Mouse (Mus musculus) forebrain, postnatal 0 days (tissue): ENCODE measurements at regions not wholly inside any gene's neighbourhood (a gene's known extent, or its start where the extent isn't known, plus 50 kb on each side); places are given as distances from the start of the nearest gene placed in this dataset.

ENCODE experiments used
- ATAC-seq: fragments of 200-750 bp; cut with Nextera tagmentation; 2 replicates; pipeline ENCODE4 v1.8.0; 2017; ENCODE audit warnings: mild to moderate bottlenecking, moderate library complexity
- DNase-seq: peaks from one replicate; pipeline ENCODE4 v3.0.0-alpha.2; 2015
- H3K27ac ChIP-seq: fragments of 300-500 bp; sonication (generic); 2 replicates; pipeline ENCODE4 v1.5.1; 2014; ENCODE audit warnings: low read depth, mild to moderate bottlenecking, antibody characterized with exemption, low read length, moderate library complexity, mixed read lengths
- H3K27me3 ChIP-seq: fragments of 300-500 bp; sonication (generic); 2 replicates; pipeline ENCODE4 v1.6.1; 2014; ENCODE audit warnings: mild to moderate bottlenecking, low read length, mixed read lengths; ENCODE audit not compliant: insufficient read depth
- H3K36me3 ChIP-seq: fragments of 300-500 bp; sonication (generic); 2 replicates; pipeline ENCODE4 v1.6.1; 2014; ENCODE audit warnings: mild to moderate bottlenecking, moderate library complexity; ENCODE audit not compliant: insufficient read depth
- H3K4me1 ChIP-seq: fragments of 300-500 bp; sonication (generic); 2 replicates; pipeline ENCODE4 v1.6.1; 2014; ENCODE audit warnings: antibody characterized with exemption; ENCODE audit not compliant: insufficient read depth
- H3K4me2 ChIP-seq: fragments of 300-500 bp; sonication (generic); 2 replicates; pipeline ENCODE4 v1.6.1; 2014; ENCODE audit warnings: low read depth, mild to moderate bottlenecking, moderate library complexity
- H3K4me3 ChIP-seq: fragments of 300-500 bp; sonication (generic); 2 replicates; pipeline ENCODE4 v1.5.1; 2014; ENCODE audit warnings: low read depth, low read length, mixed read lengths
- H3K9ac ChIP-seq: fragments of 300-500 bp; sonication (generic); 2 replicates; pipeline ENCODE4 v1.6.1; 2014; ENCODE audit warnings: mild to moderate bottlenecking
- H3K9me3 ChIP-seq: fragments of 300-500 bp; sonication (generic); 2 replicates; pipeline ENCODE4 v1.6.1; 2016; ENCODE audit warnings: low read length
- CTCF ChIP-seq: sonication (generic); IDR thresholded peaks from 2 replicates; pipeline ENCODE4 v1.5.1; 2016; ENCODE audit warnings: antibody characterized with exemption, control low read depth, low read depth
- WGBS: fragments of 180-500 bp; shearing (Covaris S2); extraction: QIAGEN DNeasy Blood & Tissue Kit; methylation state at CpG from one replicate; pipeline ENCODE4 v1.1.7; 2014; 5-methylcytosine and 5-hydroxymethylcytosine counted together

DNA sequence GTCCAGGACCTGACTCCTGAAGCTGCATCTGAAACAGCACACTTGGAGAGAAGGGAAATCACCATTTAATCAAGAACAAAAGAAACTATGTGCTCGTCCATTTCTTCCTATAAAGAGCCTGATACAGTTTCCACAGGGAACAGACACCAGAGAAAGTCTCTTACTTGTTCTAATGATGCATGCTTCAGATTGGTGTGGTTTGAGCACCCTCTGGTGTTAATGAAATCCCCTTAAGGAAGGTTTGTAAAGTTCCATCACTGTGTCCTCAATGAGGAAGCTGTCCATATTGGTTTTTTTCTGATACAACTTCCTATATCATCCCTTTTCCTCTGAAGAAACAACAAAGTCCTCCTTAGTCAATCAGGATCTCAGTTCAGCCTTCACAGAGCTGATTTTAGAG, 591.2 kb downstream of the Adam6a start:
- WGBS: 55% methylated on average over 1 of the region's 1 CpGs

DNA sequence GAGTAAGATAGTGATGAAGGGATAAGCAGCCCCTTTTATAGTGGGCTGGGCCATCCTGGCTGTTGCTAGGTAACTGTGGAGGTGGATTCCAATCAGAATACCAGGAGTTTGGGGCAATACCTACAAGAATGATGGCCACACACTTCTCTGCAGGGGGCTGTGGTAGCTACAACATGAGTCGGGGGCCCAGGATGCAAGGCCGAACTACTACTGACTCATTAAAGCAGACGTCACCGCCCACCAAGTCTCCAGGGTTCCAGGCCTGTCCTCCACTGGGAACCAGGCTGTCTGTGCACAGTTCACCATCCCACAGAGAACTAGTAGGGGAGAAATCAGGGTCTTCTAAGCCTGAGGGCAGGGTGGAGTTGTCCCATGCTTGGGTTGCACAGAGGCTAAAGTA, 605.1 kb downstream of the Adam6a start:
- peaks cover 33% of the 10 kb centered on the region for H3K9me3 ChIP-seq
- ATAC-seq (no peak), DNase-seq (no peak)
- H3K4me1 ChIP-seq: no peaks in the 10 kb centered on the region
- WGBS: 88% methylated on average over 4 of the region's 4 CpGs
- no peak overlapping the region for H3K9ac ChIP-seq
- no peaks in the 10 kb centered on the region for H3K27me3 ChIP-seq
- H3K36me3 ChIP-seq: no peaks in the 10 kb centered on the region
- no peak overlapping the region for H3K4me2 ChIP-seq
- H3K27ac ChIP-seq: no peak overlapping the region
- no peak for TF ChIP-seq CTCF
- H3K4me3 ChIP-seq: no peak overlapping the region

More for the DNA sequence above, 591.2 kb downstream of the Adam6a start:
- H3K27ac ChIP-seq: no peak overlapping the region
- TF ChIP-seq CTCF: no peak
- no peaks in the 10 kb centered on the region for H3K4me1 ChIP-seq
- H3K9ac ChIP-seq: no peak overlapping the region
- ATAC-seq (no peak), DNase-seq (no peak)
- H3K9me3 ChIP-seq: 0 out of 2 replicates have a peak, but pooled peaks cover 4% of the 10 kb centered on the region
- H3K4me2 ChIP-seq: no peak overlapping the region
- H3K27me3 ChIP-seq: no peaks in the 10 kb centered on the region
- no peaks in the 10 kb centered on the region for H3K36me3 ChIP-seq
- H3K4me3 ChIP-seq: no peak overlapping the region

DNA sequence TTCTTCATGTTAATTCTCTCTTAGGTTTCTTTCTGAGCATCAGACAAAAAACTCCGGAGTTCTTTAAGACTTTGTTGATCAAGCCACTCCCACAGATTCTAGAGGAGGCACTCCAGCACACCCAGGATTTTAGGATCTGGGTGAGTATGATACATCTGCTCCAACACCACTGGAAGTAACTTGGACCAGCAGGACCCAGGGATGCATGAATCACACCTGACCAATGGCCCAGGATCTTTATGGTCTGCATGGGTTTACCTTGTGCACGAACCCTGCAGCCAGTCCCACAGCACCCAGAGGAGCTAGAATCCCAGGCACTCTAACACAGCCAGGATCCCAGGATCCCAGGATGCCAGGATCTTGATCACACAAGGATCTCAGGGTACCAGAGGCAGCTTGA, 628.6 kb downstream of the Adam6a start:
- Histone ChIP-seq H3K9me3 (0 out of 2 replicates have a peak, but pooled peaks cover 10% of the 10 kb centered on the region), H3K4me2 (no peak overlapping the region), H3K27me3 (no peaks in the 10 kb centered on the region), H3K4me1 (no peaks in the 10 kb centered on the region), H3K4me3 (no peak overlapping the region), H3K9ac (no peak overlapping the region), H3K36me3 (no peaks in the 10 kb centered on the region), H3K27ac (no peak overlapping the region)
- ATAC-seq (no peak), DNase-seq (no peak)
- TF ChIP-seq CTCF: no peak
- 74% methylated on average over 2 of the region's 2 CpGs for WGBS

DNA sequence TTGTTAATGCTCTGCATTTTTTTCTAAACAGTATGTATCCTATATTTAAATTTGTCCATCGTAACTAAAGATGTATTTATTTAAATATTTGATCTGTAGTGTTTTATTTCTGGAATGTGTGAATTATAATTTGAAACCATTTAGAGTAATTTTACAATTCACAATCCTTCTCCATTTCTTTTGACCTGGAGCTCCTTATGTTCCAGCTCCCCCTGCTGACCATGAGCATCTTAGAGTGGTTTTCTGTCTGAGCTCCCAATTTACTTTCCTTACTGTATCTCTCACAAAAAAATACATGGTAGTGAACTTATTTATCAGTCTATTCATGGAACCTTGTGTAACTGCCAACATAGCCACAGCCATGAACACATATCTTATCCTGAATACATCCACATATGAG, 655.8 kb downstream of the Adam6a start:
- DNase-seq (no peak), ATAC-seq (no peak)
- WGBS: 73% methylated on average over 1 of the region's 1 CpGs
- no peaks in the 10 kb centered on the region for H3K27me3 ChIP-seq
- no peak overlapping the region for H3K27ac ChIP-seq
- no peak overlapping the region for H3K9ac ChIP-seq
- no peak overlapping the region for H3K4me3 ChIP-seq
- TF ChIP-seq CTCF: no peak
- no peak overlapping the region for H3K4me2 ChIP-seq
- H3K36me3 ChIP-seq: no peaks in the 10 kb centered on the region
- peaks cover 20% of the 10 kb centered on the region; the same call in 1 of the 2 replicates for H3K9me3 ChIP-seq
- no peaks in the 10 kb centered on the region for H3K4me1 ChIP-seq

DNA sequence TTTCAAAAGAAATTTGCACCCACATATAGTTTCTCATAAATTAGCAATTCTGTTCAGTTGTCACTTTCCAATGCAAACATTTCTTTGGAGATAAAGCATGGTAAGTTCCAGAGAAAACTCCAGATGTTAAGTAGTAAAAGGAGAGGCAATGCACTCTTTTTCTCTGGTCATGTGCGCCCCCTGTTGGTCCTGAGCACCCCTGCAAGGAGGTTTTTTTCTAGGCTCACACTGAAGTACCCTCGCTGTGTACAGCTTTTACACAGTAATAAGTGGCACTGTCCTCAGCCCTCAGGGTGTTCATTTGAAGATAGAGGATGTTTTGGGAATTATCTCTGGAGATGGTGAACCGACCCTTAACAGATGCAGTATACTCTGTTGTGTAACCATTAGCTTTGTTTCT, 678.8 kb downstream of the Adam6a start:
- no peaks in the 10 kb centered on the region for H3K27me3 ChIP-seq

More for the DNA sequence above, 678.8 kb downstream of the Adam6a start:
- Histone ChIP-seq H3K27ac (no peak overlapping the region), H3K9ac (no peak overlapping the region), H3K9me3 (peaks cover 20% of the 10 kb centered on the region; the same call in 1 of the 2 replicates), H3K4me2 (no peak overlapping the region), H3K4me1 (no peaks in the 10 kb centered on the region), H3K4me3 (no peak overlapping the region), H3K36me3 (no peaks in the 10 kb centered on the region)
- TF ChIP-seq CTCF: no peak
- DNase-seq (no peak), ATAC-seq (no peak)
- WGBS: 28% methylated on average over 3 of the region's 3 CpGs
